Mouse (Mus musculus) ES-E14 (cell line): ENCODE results near the gene Cyth1.

Experiments used
- HCFC1 ChIP-seq: IDR thresholded peaks from 2 replicates; pipeline ENCODE4 v1.6.1; 2012; ENCODE audit warnings: low read length, inconsistent platforms, borderline replicate concordance; ENCODE audit not compliant: insufficient read depth
- ZC3H11A ChIP-seq: IDR thresholded peaks from 2 replicates; pipeline ENCODE4 v1.6.1; 2012; ENCODE audit warnings: low read depth, mild to moderate bottlenecking, inconsistent platforms, low read length, borderline replicate concordance
- ZNF384 ChIP-seq: IDR thresholded peaks from 2 replicates; pipeline ENCODE4 v1.6.1; 2012; ENCODE audit warnings: low read depth, low read length, inconsistent platforms

DNA sequence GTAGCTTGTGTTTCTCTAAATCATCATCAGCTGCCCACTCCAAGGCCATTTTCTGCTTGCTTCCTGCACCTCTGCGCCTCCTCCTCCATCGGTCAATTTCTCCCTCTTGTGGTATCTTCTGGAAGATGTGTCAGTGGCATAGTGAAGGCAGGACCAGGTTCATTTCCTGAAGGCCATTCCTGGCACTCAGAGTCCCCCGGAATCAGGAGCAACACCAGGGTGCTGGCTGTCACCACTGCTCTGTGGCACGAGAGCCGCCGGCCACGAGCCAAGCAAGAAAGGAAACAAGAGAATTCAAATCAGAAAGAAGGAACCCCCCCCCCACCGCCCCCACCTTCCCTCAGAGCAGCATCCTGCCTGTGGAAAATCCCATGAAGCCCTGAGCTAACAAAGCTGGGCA lies 116.3 kb downstream of the Cyth1 start:
- TF ChIP-seq ZNF384 (no peak), HCFC1 (no peak), ZC3H11A (no peak)
